Comparison of ENCODE assay signal across 8 mouse cellular contexts in genomic region chr9:104235751-104236150, GRCm38 (mm10). TPM values are rescaled to one million over a fixed set of nuclear protein-coding genes. Genes with fewer than 3 reads are reported as not detected.
DNase-seq lines count a peak whose midpoint lies in the region; ATAC-seq lines count a peak whose summit lies in the region.

No protein-coding gene starts in this region.

- H3K9me3 ChIP-seq in hindbrain, embryonic 13.5 days, result no peaks in the 10 kb centered on the region
- no peaks in the 10 kb centered on the region for H3K9me3 ChIP-seq in hindbrain, embryonic 11.5 days (ENCODE audit: control insufficient read depth, low read length)
- H3K9me3 ChIP-seq in intestine, embryonic 15.5 days, result no peaks in the 10 kb centered on the region

- H3K4me1 ChIP-seq in hindbrain, embryonic 13.5 days (replicated peaks), result peaks cover 11% of the 10 kb centered on the region; the same call in 1 of the 2 replicates
- H3K4me1 ChIP-seq in hindbrain, embryonic 11.5 days (replicated peaks; ENCODE audit: control insufficient read depth, insufficient read depth, low read length), result no peaks in the 10 kb centered on the region
- H3K4me1 ChIP-seq in intestine, embryonic 15.5 days (replicated peaks), result no peaks in the 10 kb centered on the region

- H3K9ac ChIP-seq in hindbrain, embryonic 13.5 days, result no peak overlapping the region
- no peak overlapping the region for H3K9ac ChIP-seq in hindbrain, embryonic 11.5 days (ENCODE audit: low read depth, low read length)
- H3K9ac ChIP-seq in intestine, embryonic 15.5 days, result no peak overlapping the region

- H3K27ac ChIP-seq in hindbrain, embryonic 13.5 days, result peak overlapping the region; percentile 25; the same call in 1 of the 2 replicates
- H3K27ac ChIP-seq in hindbrain, embryonic 11.5 days (ENCODE audit: low read depth, low read length), result no peak overlapping the region
- no peak overlapping the region for H3K27ac ChIP-seq in intestine, embryonic 15.5 days

- intact Hi-C loops in gastrocnemius, postnatal 14 days (cut with DNase I; ENCODE audit: low total_unique reads), result no loop called here

- ATAC-seq in hindbrain, embryonic 13.5 days (ENCODE audit: low FRiP score), result no peak
- ATAC-seq in hindbrain, embryonic 11.5 days (ENCODE audit: low FRiP score), result no peak
- no peak for ATAC-seq in granulocyte monocyte progenitor cell, adult 5-6 weeks (replicated peaks; ENCODE audit: poor library complexity, severe bottlenecking)
- ATAC-seq in intestine, embryonic 15.5 days, result no peak

- H3K36me3 ChIP-seq in hindbrain, embryonic 13.5 days, result peaks cover 61% of the 10 kb centered on the region
- H3K36me3 ChIP-seq in hindbrain, embryonic 11.5 days (ENCODE audit: control insufficient read depth, insufficient read depth, low read length), result no peaks in the 10 kb centered on the region
- H3K36me3 ChIP-seq in intestine, embryonic 15.5 days, result 0 out of 2 replicates have a peak, but pooled peaks cover 7% of the 10 kb centered on the region

- no peak overlapping the region for H3K4me2 ChIP-seq in hindbrain, embryonic 13.5 days
- H3K4me2 ChIP-seq in hindbrain, embryonic 11.5 days (replicated peaks; ENCODE audit: low read depth, low read length), result no peak overlapping the region
- H3K4me2 ChIP-seq in intestine, embryonic 15.5 days (replicated peaks), result no peak overlapping the region

- no peaks in the 10 kb centered on the region for H3K27me3 ChIP-seq in hindbrain, embryonic 13.5 days
- H3K27me3 ChIP-seq in hindbrain, embryonic 11.5 days (ENCODE audit: control insufficient read depth, insufficient read depth, low read length), result no peaks in the 10 kb centered on the region
- no peaks in the 10 kb centered on the region for H3K27me3 ChIP-seq in intestine, embryonic 15.5 days (replicated peaks)

- whole genome bisulfite sequencing in hindbrain, embryonic 13.5 days, result 64% methylated on average over 5 of the region's 5 CpGs
- WGBS in hindbrain, embryonic 11.5 days, result 90% methylated on average over 5 of the region's 5 CpGs
- 67% methylated on average over 5 of the region's 5 CpGs for WGBS in intestine, embryonic 15.5 days

- no peak overlapping the region for H3K4me3 ChIP-seq in hindbrain, embryonic 13.5 days
- H3K4me3 ChIP-seq in hindbrain, embryonic 11.5 days (ENCODE audit: low read depth, low read length), result no peak overlapping the region
- H3K4me3 ChIP-seq in intestine, embryonic 15.5 days (replicated peaks), result no peak overlapping the region

- DNase-seq in hindbrain, embryonic 11.5 days (ENCODE audit: low spot score), result no peak
- peak; percentile 12 for DNase-seq in right cerebral cortex, adult 18-20 months
- DNase-seq in right cerebral cortex, postnatal 36 days (ENCODE audit: low spot score in 2 of 2), result no peak
- peak; percentile 28 for DNase-seq in gastrocnemius, postnatal 14 days
- DNase-seq in right cerebral cortex, postnatal 10 days (ENCODE audit: low spot score in 2 of 2), result peak; percentile 69 to 71

RNA-seq across cellular contexts. Expression of gene Dnajc13, which starts 27.0 kb away (rescaled TPM):
- 19.3 and 21.4 TPM in 2 replicates for polyA plus RNA-seq in hindbrain, embryonic 13.5 days (2015; fragmentation: Nextera tagmentation; extraction: Ambion mirVana)
- polyA plus RNA-seq in hindbrain, embryonic 11.5 days (2014; fragmentation: Nextera tagmentation; extraction: Ambion mirVana), result 19.8 and 31.5 TPM in 2 replicates
- total RNA-seq in gastrocnemius, postnatal 14 days (2021), result 10 to 100 TPM; 19.2 to 24.1 TPM
- total RNA-seq in granulocyte monocyte progenitor cell, adult 5-6 weeks (2014; fragmentation: Nextera tagmentation), result 62.3 and 102 TPM in 2 replicates
- total RNA-seq in granulocyte monocyte progenitor cell, adult 5-6 weeks (2017), result 48.9 and 53.9 TPM in 2 replicates
- polyA plus RNA-seq in intestine, embryonic 15.5 days (2015; fragmentation: Nextera tagmentation; extraction: Ambion mirVana), result 19.1 and 21.8 TPM in 2 replicates

Comparison
In these comparisons a context has a peak if more than half of its experiments do, and no peak if none do; other contexts are left out.
1. DNase-seq: peak in right cerebral cortex, adult 18-20 months (single experiment), gastrocnemius, postnatal 14 days (single experiment) and right cerebral cortex, postnatal 10 days (2 of 2); none in hindbrain, embryonic 11.5 days (single experiment) and right cerebral cortex, postnatal 36 days (0 of 2).